Mouse (Mus musculus) heart, postnatal 0 days (tissue): ENCODE measurements around the gene Snx29.

ENCODE experiments used
- CTCF ChIP-seq: IDR thresholded peaks from 2 replicates; pipeline ENCODE4 v1.5.1; 2016; ENCODE audit warnings: antibody characterized with exemption, control low read depth, low read depth
- EP300 ChIP-seq: IDR thresholded peaks from 2 replicates; pipeline ENCODE4 v1.6.1; 2016; ENCODE audit warnings: antibody characterized with exemption, low read depth

DNA sequence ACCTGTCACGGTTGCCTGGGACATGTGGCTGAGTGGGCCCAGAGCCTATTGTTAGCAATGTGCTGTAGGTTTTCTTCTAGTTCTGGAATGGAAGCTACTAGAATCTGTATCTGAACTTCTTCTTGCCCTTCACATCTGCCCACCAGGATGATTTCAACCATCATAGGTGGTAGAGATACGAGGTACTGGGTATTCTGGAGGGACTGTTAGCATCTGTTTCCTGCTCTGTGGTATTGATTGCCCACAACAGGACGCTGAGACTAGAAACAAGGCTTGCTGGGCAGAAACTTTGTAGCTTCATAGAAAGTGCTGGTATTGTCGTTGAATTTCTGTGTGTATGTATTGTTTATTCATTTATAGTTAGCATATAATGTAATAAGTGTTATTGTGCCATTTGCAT, 118.9 kb downstream of the Snx29 start:
- no peak for TF ChIP-seq CTCF
- TF ChIP-seq EP300: no peak
